Mouse (Mus musculus) mouse trophoblast stem cell (cell line): Measurements from ENCODE around the gene Alg9.

Source experiments
- in situ Hi-C, 2 experiments: fragments of 300-500 bp; cut with MseI, MboI; formaldehyde crosslinking; loops; 2 replicates in 1 of 2; 3 replicates in 1 of 2; pipeline ENCODE4 v1.15.1; 2025

The Alg9 gene

DNA sequence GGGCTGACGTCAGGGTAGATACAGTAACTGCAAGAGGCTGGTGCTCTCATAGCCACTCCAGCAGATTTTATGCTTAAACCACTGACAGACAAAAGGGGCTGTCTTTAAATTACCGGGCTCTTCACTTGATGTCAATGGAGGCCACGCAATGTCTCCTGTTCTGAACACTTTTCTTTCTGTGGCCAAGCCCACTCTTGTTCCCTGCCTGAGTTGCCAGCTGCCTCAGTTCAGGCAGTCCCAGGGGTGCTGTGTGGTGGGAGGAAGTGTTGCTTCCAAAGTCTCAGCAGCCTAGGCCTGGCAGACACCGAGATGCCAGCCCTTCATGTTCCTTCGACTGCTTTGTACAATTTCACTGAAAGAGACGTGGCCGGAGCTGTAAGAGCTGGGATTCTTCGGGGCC, 109.3 kb downstream of the Alg9 start:
- in situ Hi-C loops, result no loop called here

DNA sequence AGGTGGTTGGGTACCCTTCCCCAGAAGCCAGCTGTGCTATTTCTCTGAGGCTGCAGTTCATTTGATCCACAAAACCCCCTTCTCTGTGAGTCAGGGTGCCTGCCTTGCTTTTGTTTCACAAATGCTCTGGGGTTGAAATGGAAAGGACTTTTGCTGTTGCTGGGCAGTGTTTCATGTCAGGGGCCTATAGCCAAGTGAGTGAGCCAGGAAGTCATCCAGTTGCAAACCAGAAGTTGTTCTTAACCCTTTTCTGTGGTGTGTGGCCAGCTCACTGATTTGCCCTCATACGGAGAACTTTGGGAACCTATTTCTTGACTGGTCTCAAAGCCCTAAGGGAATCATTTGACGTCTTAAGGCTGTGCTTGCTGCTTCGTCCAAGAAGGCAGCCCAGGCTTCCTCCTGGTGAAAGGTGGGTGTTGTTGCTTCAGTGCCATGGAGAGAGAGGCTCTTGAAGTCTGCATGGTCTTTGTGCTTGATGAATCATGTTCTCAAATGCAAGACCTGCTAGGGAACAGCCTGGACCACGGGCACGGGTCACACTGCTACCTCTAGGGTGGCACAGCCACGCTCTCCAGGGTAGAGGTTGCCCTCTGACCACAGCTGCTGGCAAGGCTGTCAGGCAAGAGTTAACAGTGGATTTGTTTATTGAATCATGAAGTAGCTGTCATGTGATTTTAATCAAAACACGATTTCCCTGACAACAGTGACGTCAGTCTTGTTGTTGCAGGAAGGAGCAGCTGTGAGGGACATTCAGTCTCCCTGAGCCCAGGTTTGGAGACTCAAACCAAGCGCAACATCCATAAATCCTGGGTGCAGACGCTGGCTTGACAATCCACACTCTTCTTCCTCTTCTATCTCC, 110.2 kb downstream of the Alg9 start:
- in situ Hi-C loops, result no loop called here

DNA sequence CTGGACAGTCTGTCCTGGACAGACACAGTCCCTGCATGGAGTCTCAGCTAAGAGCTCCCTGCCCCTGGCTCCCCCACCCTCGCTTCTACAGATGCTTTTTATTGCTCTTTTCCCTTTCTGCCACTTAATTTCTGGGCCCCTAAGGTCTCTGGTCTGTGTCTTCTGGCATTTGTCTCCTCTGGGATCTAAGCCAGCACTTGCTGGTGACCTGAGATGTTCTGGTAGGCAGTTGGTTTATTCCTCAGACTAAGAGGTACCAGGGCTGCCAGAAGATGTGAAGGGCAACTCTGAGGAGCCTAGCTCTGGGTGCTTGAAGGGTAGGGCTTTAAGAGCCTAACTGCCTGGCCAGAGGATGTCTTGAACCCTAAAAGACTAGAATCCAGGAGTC, 110.8 kb downstream of the Alg9 start:
- in situ Hi-C loops, result no loop called here

DNA sequence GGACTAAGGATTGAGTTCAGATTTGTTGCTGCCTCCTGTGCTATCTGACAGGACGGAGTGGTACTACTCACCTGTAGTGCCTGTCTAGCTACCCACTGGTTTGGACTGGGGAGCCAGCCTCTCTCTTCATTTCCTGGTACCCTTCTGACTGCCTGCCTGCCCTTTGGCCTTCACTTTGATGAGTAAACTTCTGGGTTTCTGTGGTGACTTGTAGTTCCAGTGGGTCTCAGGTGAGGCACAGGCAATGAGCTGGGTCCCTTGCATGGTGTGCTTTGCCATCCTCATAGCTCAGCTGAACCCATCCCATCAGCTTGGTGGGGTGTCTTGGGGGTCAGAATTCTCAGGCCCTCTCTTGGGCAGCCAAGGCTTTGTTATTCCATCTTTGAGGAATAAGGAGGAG, 112.1 kb downstream of the Alg9 start:
- in situ Hi-C loops, result no loop called here

DNA sequence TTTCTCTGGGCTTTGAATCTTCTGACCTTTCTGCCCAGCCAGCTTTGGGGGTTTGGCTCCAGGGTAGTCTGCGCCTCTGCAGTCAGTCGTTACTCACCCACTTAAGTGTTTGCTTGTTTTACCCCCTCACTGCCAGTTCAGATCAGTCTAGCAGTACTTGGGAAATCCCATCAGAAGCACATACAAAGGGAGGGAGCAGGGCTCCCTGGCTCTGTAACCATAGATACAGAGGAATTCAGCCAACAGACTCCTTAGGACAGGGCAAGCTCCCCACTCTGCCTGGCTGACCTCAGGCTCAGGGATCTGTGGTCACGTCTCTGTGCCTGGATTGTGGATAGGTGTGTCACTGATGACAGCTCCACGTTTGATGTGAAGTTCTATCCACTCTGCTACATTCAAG, 112.5 kb downstream of the Alg9 start:
- in situ Hi-C loops, result no loop called here

DNA sequence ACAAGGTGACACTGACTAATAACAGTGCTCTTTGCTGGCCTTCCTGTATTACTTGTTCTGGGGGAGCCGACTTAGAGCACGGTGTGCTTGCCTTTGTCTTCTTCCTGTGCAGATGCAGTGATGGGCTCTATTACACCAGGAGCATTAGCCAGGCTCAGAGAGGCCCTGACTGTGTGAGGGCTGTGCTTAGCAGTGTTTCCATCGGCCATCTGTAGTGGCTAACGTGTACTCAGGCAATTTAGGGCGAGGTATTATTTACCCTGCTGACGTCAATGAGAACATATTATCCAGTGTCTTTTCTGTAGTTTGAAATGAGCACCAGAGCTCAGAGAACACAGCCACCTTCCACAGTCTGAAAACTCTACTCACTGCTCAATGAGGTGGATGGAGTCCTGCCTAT, 114.4 kb downstream of the Alg9 start:
- in situ Hi-C loops, result no loop called here

DNA sequence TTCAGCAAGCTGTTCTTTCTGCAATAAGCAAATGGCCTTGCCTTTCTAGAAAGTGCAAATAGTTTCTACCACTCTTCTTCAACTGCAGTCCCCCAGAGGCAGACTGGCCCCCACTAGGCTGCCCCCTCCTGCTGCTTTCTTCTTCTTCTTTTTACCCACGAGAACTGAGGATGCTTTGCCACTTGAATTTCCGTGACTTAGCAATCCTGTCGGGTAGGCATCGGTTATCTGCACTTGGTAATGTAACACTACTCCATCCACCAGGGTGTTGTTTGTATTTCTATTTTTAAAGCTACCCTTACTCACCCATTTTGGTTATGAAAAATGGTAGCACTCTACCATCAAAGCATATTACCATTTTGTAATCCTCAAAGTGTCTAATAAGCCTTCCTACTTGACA, 115.1 kb downstream of the Alg9 start:
- in situ Hi-C loops, result no loop called here

DNA sequence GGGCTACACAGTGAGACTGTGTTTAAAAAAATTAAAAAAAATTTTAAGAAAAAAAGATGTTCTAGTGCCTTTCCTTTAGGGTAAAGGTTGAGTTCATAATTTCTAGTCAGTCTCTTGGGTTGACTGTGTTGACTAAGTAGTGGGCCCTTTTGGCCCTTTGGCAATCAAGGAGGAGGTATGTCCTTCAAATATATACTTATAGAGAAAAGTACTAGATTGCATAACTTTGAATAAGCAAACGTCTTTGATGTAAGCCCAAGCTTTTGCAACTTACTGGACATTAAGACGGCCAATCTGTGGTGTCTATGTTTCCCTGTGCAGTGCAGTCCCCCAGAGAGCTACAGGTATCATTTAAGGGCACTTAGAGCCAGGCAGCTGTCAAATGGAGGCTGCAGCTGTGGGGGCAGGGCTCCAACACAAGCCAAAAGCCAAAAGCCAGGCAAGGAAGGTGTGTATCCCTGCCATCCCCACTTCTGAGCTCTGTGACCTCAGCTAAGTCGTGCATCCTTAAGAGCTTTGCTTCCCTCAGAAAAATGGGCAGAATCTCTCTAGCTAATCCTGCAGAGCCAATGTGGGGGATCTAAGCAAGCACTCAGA, 115.8 kb downstream of the Alg9 start:
- in situ Hi-C loops, result no loop called here
